Comparison of ENCODE assay signal across 18 mouse cellular contexts in the genomic region with DNA sequence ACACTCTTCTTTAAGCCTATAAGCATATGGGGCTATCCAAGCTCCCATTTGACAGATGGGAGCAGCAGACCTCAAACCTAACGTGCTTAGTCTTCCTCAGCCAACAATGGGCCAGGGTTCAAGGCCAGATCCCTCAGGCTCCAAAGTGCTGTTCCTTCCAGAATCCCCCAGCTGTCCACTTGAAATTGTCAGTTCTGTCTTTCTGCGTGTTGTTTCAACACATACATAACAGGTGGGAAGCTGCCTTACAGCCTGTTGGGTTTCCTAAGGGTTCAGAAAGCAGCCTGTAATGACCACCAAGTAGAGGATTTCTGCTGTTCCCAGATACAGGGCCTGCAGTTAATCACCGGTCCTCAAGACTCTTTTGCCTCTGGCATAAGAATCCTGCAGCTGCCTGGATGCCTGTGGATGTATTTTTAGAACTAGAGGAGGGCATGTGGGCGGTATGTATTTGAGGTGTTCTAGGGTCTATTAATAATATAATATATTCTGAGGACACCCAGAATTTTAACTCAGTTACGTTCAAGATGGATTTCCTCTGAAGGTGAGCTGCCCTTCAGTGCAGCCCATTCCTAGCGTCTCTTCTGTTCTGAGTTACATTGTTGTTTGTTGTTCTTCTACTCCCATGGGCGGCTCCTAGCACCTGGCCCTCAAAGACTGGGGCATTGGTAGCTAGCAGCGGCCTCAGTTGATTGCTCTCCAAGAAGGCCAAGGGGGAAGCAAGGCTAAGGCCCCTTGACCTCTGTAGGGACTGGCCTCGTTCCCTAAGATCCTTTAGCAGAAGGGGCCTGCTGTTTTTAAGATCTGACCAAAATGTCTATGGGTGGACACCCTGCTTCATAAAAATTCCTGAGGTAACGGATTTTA. TPM values are rescaled to one million over a fixed set of nuclear protein-coding genes. Genes with fewer than 3 reads are reported as not detected.
A peak's percentile ranks its signal among the peaks of the same experiment; 100 is the strongest.
DNase-seq lines count a peak whose midpoint lies in the region; ATAC-seq and TF ChIP-seq lines count a peak whose summit lies in the region.
"Had no signal": no experiment of that assay in that cellular context is flagged by ENCODE, and none has a peak within 500 bp of the region (broad histone marks: within the 10 kb centered on the region; RNA-seq: fewer than 3 reads in every experiment).

No protein-coding gene starts in this region.

- 78% methylated on average over 10 of the region's 10 CpGs for WGBS in cerebellum, adult 2 months
- WGBS in heart, embryonic 11.5 days (ENCODE audit: insufficient replicate concordance): 59% methylated on average over 10 of the region's 10 CpGs
- 61% methylated on average over 10 of the region's 10 CpGs for WGBS in olfactory bulb, adult 2 months
- WGBS in intestine, embryonic 15.5 days: 66% methylated on average over 10 of the region's 10 CpGs

- intact Hi-C loops in heart, postnatal 14 days (cut with DNase I): no loop called here
- intact Hi-C loops in left cerebral cortex, postnatal 4 days (cut with DNase I): no loop called here
- intact Hi-C loops in left cerebral cortex, postnatal 10 days (cut with DNase I): no loop called here

- no peak for TF ChIP-seq CTCF in cerebellum, adult 2 months (IDR thresholded peaks at IDR 0.05; ENCODE audit: borderline replicate concordance, insufficient read depth, low read depth, low read length)
- no peak for TF ChIP-seq CTCF in olfactory bulb, adult 2 months (IDR thresholded peaks at IDR 0.05; ENCODE audit: insufficient read depth, low read depth, low read length)

- no peak overlapping the region for H3K9ac ChIP-seq in heart, embryonic 11.5 days (ENCODE audit: low read depth, low read length)
- no peak overlapping the region for H3K9ac ChIP-seq in intestine, embryonic 15.5 days
- H3K9ac ChIP-seq: hindbrain, embryonic 15.5 days; liver, embryonic 12.5 days had no signal

- no peak overlapping the region for H3K4me2 ChIP-seq in heart, embryonic 11.5 days
- no peak overlapping the region for H3K4me2 ChIP-seq in intestine, embryonic 15.5 days (replicated peaks)
- H3K4me2 ChIP-seq: hindbrain, embryonic 15.5 days; liver, embryonic 12.5 days had no signal

- H3K36me3 ChIP-seq in heart, embryonic 11.5 days (ENCODE audit: control insufficient read depth, insufficient read depth, low read length): no peaks in the 10 kb centered on the region
- H3K36me3 ChIP-seq in intestine, embryonic 15.5 days: no peaks in the 10 kb centered on the region
- H3K36me3 ChIP-seq: hindbrain, embryonic 15.5 days; liver, embryonic 12.5 days had no signal

- peaks cover 6% of the 10 kb centered on the region for H3K4me1 ChIP-seq in cerebellum, adult 2 months (ENCODE audit: control insufficient read depth, insufficient read depth, low read length)
- H3K4me1 ChIP-seq in heart, embryonic 11.5 days (ENCODE audit: control insufficient read depth, insufficient read depth, low read length): peaks cover 11% of the 10 kb centered on the region
- H3K4me1 ChIP-seq in olfactory bulb, adult 2 months (ENCODE audit: control insufficient read depth, insufficient read depth, low read length): peaks cover 7% of the 10 kb centered on the region
- 0 out of 2 replicates have a peak, but pooled peaks cover 6% of the 10 kb centered on the region for H3K4me1 ChIP-seq in intestine, embryonic 15.5 days (replicated peaks)
- H3K4me1 ChIP-seq: hindbrain, embryonic 15.5 days had no signal

- no peak for ATAC-seq in heart, embryonic 11.5 days (replicated peaks; ENCODE audit: insufficient number of reproducible peaks, low FRiP score, low TSS enrichment)
- ATAC-seq in intestine, embryonic 15.5 days: no peak
- ATAC-seq: intestine, embryonic 16.5 days; liver, embryonic 12.5 days had no signal

- no peaks in the 10 kb centered on the region for H3K27me3 ChIP-seq in cerebellum, adult 2 months (ENCODE audit: control insufficient read depth, insufficient read depth, low read length)
- no peaks in the 10 kb centered on the region for H3K27me3 ChIP-seq in heart, embryonic 11.5 days (ENCODE audit: control insufficient read depth, insufficient read depth, low read length)
- H3K27me3 ChIP-seq in intestine, embryonic 15.5 days (replicated peaks): no peaks in the 10 kb centered on the region
- H3K27me3 ChIP-seq: hindbrain, embryonic 15.5 days; liver, embryonic 12.5 days had no signal

- no peaks in the 10 kb centered on the region for H3K9me3 ChIP-seq in heart, embryonic 11.5 days (replicated peaks; ENCODE audit: control insufficient read depth, low read length)
- no peaks in the 10 kb centered on the region for H3K9me3 ChIP-seq in intestine, embryonic 15.5 days
- H3K9me3 ChIP-seq: hindbrain, embryonic 15.5 days; liver, embryonic 12.5 days had no signal

- no peak overlapping the region for H3K27ac ChIP-seq in cerebellum, adult 2 months (ENCODE audit: insufficient read depth, low read length)
- H3K27ac ChIP-seq in heart, embryonic 11.5 days (ENCODE audit: low read depth, low read length): peak overlapping the region; percentile 10; the same call in 1 of the 2 replicates
- H3K27ac ChIP-seq in olfactory bulb, adult 2 months (ENCODE audit: insufficient read depth, low read depth, low read length): peak overlapping the region; percentile 27; the same call in 1 of the 2 replicates
- H3K27ac ChIP-seq in intestine, embryonic 15.5 days: no peak overlapping the region
- H3K27ac ChIP-seq: hindbrain, embryonic 15.5 days; liver, embryonic 12.5 days had no signal

- no peak for TF ChIP-seq POLR2A in cerebellum, adult 2 months (IDR thresholded peaks at IDR 0.05; ENCODE audit: borderline replicate concordance, insufficient read depth, low read length)
- no peak for TF ChIP-seq POLR2A in olfactory bulb, adult 2 months (IDR thresholded peaks at IDR 0.05; ENCODE audit: insufficient read depth, low read depth, low read length)

- peak; percentile 71 to 83 for DNase-seq in cerebellum, postnatal 10 days
- DNase-seq in cerebellum, adult 2 months: no peak
- DNase-seq in heart, postnatal 14 days: no peak
- peak; percentile 22 for DNase-seq in left cerebral cortex, postnatal 4 days
- no peak for DNase-seq in left cerebral cortex, postnatal 10 days (ENCODE audit: extremely low spot score in 1 of 2, low spot score in 2 of 2)
- DNase-seq: adrenal gland, adult 2 months; cerebellum, postnatal 25 days; embryo, embryonic 11 days; lung, adult 2 months; right cerebral cortex, adult 18-20 months; thymus, postnatal 36 days had no signal

- H3K4me3 ChIP-seq in cerebellum, adult 2 months (replicated peaks; ENCODE audit: insufficient read depth, low read depth, low read length): no peak overlapping the region
- H3K4me3 ChIP-seq in heart, embryonic 11.5 days (ENCODE audit: low read depth, low read length): no peak overlapping the region
- no peak overlapping the region for H3K4me3 ChIP-seq in olfactory bulb, adult 2 months (ENCODE audit: insufficient read depth, low read depth, low read length)
- H3K4me3 ChIP-seq in intestine, embryonic 15.5 days (replicated peaks): no peak overlapping the region
- H3K4me3 ChIP-seq: hindbrain, embryonic 15.5 days; liver, embryonic 12.5 days had no signal

RNA-seq across cellular contexts. Expression of gene Zfp366, which starts 41.0 kb away (rescaled TPM):
- 2.8 and 3.1 TPM in 2 replicates for polyA plus RNA-seq in cerebellum, adult 2 months (2012; rRNA removed)
- 0.11 and 0.25 TPM in 2 replicates for polyA plus RNA-seq in heart, embryonic 11.5 days (2014; fragmentation: Nextera tagmentation; extraction: Ambion mirVana)
- total RNA-seq in heart, postnatal 14 days (2021): 10 to 100 TPM; 19.7 to 21.2 TPM
- 1 to 10 TPM; 4.3 to 4.7 TPM for total RNA-seq in left cerebral cortex, postnatal 4 days (2021)
- 1 to 10 TPM; 4.7 to 5.2 TPM for total RNA-seq in left cerebral cortex, postnatal 10 days (2021)
- polyA plus RNA-seq in olfactory bulb, adult 2 months (2012; ENCODE audit: insufficient read depth, insufficient read length, low replicate concordance, missing spikeins): not detected in 2 replicates
- 0.48 and 0.49 TPM in 2 replicates for polyA plus RNA-seq in intestine, embryonic 15.5 days (2015; fragmentation: Nextera tagmentation; extraction: Ambion mirVana)
- total RNA-seq: granulocyte monocyte progenitor cell, adult 5-6 weeks had no signal

Comparison
In these comparisons a context has a peak if more than half of its experiments do, and no peak if none do; other contexts are left out.
1. DNase-seq: peak in cerebellum, postnatal 10 days (2 of 2) and left cerebral cortex, postnatal 4 days (single experiment); none in cerebellum, adult 2 months (0 of 2), heart, postnatal 14 days (0 of 2) and left cerebral cortex, postnatal 10 days (0 of 2).
2. H3K27ac ChIP-seq: peak in heart, embryonic 11.5 days (single experiment) and olfactory bulb, adult 2 months (single experiment); none in cerebellum, adult 2 months (single experiment) and intestine, embryonic 15.5 days (single experiment).